Mouse (Mus musculus) T-helper 1 cell (primary cell): ENCODE data around the gene Fam129a.
"Not testable (repeated sequence)": the region's sequence is repeated elsewhere in the genome, so short reads cannot be mapped to it uniquely, and the experiment has no call there.

Experiments
- in situ Hi-C: fragments of 300-600 bp; cut with MboI, MseI; formaldehyde crosslinking; loops from one replicate; pipeline ENCODE4 v1.15.1; 2025; ENCODE audit warnings: high pct_unique_total_duplicates

Fam129a gene

GRCm38 (mm10) chr1:151737146-151737545 lies 166.2 kb downstream of the Fam129a start:
- in situ Hi-C loops: no loop called here

GRCm38 (mm10) chr1:151741199-151741621 lies 170.2 kb downstream of the Fam129a start:
- in situ Hi-C loops: no loop called here

- in situ Hi-C loops: not testable (repeated sequence)
These were observed 178.9 kb downstream of the Fam129a start for GRCm38 (mm10) chr1:151749894-151750293.

- in situ Hi-C loops: no loop called here
These were observed 182.0 kb downstream of the Fam129a start for GRCm38 (mm10) chr1:151752946-151753345.

GRCm38 (mm10) chr1:151753374-151753929 lies 182.5 kb downstream of the Fam129a start:
- in situ Hi-C loops: no loop called here

GRCm38 (mm10) chr1:151754028-151754489 lies 183.1 kb downstream of the Fam129a start:
- in situ Hi-C loops: no loop called here

GRCm38 (mm10) chr1:151754881-151755659 lies 184.1 kb downstream of the Fam129a start, which contains the start of gene Edem3:
Gene Edem3, plus strand, starts transcription at chr1:151755371.
- in situ Hi-C loops: no loop called here

GRCm38 (mm10) chr1:151755660-151756424 lies 184.9 kb downstream of the Fam129a start:
- in situ Hi-C loops: no loop called here

GRCm38 (mm10) chr1:151756425-151756728 lies 185.4 kb downstream of the Fam129a start:
- in situ Hi-C loops: no loop called here

GRCm38 (mm10) chr1:151758301-151758700 lies 187.3 kb downstream of the Fam129a start:
- in situ Hi-C loops: no loop called here

- in situ Hi-C loops: no loop called here
These were observed 188.0 kb downstream of the Fam129a start for GRCm38 (mm10) chr1:151758991-151759390.

GRCm38 (mm10) chr1:151764236-151764635 lies 193.2 kb downstream of the Fam129a start:
- in situ Hi-C loops: loop anchor here (10.0 kb wide), 1 partner anchor 1721 kb away; the partner anchor contains the start of gene Dhx9

GRCm38 (mm10) chr1:151766166-151766565 lies 195.2 kb downstream of the Fam129a start:
- in situ Hi-C loops: loop anchor here (10.0 kb wide), 1 partner anchor 1719 kb away; the partner anchor contains the start of gene Dhx9

- in situ Hi-C loops: loop anchor here (10.0 kb wide), 1 partner anchor 1718 kb away; the partner anchor contains the start of gene Dhx9
These were observed 196.1 kb downstream of the Fam129a start for GRCm38 (mm10) chr1:151766976-151767654.

GRCm38 (mm10) chr1:151769200-151769913 lies 198.4 kb downstream of the Fam129a start:
- in situ Hi-C loops: loop anchor here (10.0 kb wide), 1 partner anchor 1715 kb away; the partner anchor contains the start of gene Dhx9
